Mouse (Mus musculus): ENCODE measurements around the gene Phka2. TPM values are rescaled to one million over a fixed set of nuclear protein-coding genes. Genes with fewer than 3 reads are reported as not detected.

The Phka2 gene
- 10 to 100 TPM; 31.1 to 38.2 TPM for total RNA-seq (2021)
- long read RNA-seq, experiment 1, full-length matches to known transcripts = 8 of 23 reads
- long read RNA-seq, experiment 1, partial matches to known transcripts = 5 of 23 reads
- long read RNA-seq, experiment 1, other reads (novel, unspliced or antisense) = 10 of 23 reads
- long read RNA-seq, experiment 2, full-length matches to known transcripts = 1 of 9 reads
- long read RNA-seq, experiment 2, partial matches to known transcripts = 1 of 9 reads
- long read RNA-seq, experiment 2, other reads (novel, unspliced or antisense) = 7 of 9 reads

- DNase-seq (ENCODE audit: low spot score in 2 of 2) = peak; percentile 77
These were observed at the start of gene Phka2 for GRCm38 (mm10) chrX:160502048-160503041. Phka2 (plus strand) TSS chrX:160502166.

GRCm38 (mm10) chrX:160455686-160456085, 46.3 kb upstream of the Phka2 start:
- DNase-seq (ENCODE audit: low spot score in 2 of 2) = no peak

GRCm38 (mm10) chrX:160471257-160471786, 30.6 kb upstream of the Phka2 start:
- no peak for DNase-seq (ENCODE audit: low spot score in 2 of 2)

- no peak for DNase-seq (ENCODE audit: low spot score in 2 of 2)
These were observed 12.2 kb upstream of the Phka2 start for GRCm38 (mm10) chrX:160489784-160490183.

GRCm38 (mm10) chrX:160494333-160494732, 7.6 kb upstream of the Phka2 start:
- DNase-seq (ENCODE audit: low spot score in 2 of 2) = no peak

GRCm38 (mm10) chrX:160494921-160495320, 7.0 kb upstream of the Phka2 start:
- no peak for DNase-seq (ENCODE audit: low spot score in 2 of 2)

GRCm38 (mm10) chrX:160496473-160496872, 5.5 kb upstream of the Phka2 start:
- DNase-seq (ENCODE audit: low spot score in 2 of 2) = no peak

- DNase-seq (ENCODE audit: low spot score in 2 of 2) = no peak
These were observed 871 bp upstream of the Phka2 start for GRCm38 (mm10) chrX:160501095-160501494.

- no peak for DNase-seq (ENCODE audit: low spot score in 2 of 2)
These were observed 299 bp upstream of the Phka2 start for GRCm38 (mm10) chrX:160501687-160502047.

- no peak for DNase-seq (ENCODE audit: low spot score in 2 of 2)
These were observed 7.1 kb downstream of the Phka2 start for GRCm38 (mm10) chrX:160509046-160509445.

GRCm38 (mm10) chrX:160510197-160510596, 8.2 kb downstream of the Phka2 start:
- DNase-seq (ENCODE audit: low spot score in 2 of 2) = no peak

- no peak for DNase-seq (ENCODE audit: low spot score in 2 of 2)
These were observed 14.1 kb downstream of the Phka2 start for GRCm38 (mm10) chrX:160516027-160516426.

- peak; percentile 5 to 10 for DNase-seq (ENCODE audit: low spot score in 2 of 2)
These were observed 40.8 kb downstream of the Phka2 start for GRCm38 (mm10) chrX:160542772-160543171.

- no peak for DNase-seq (ENCODE audit: low spot score in 2 of 2)
These were observed 46.9 kb downstream of the Phka2 start for GRCm38 (mm10) chrX:160548875-160549274.

GRCm38 (mm10) chrX:160552066-160552465, 50.1 kb downstream of the Phka2 start:
- DNase-seq (ENCODE audit: low spot score in 2 of 2) = peak in 1 of 2 experiments; percentile 6

- no peak for DNase-seq (ENCODE audit: low spot score in 2 of 2)
These were observed 81.6 kb downstream of the Phka2 start for GRCm38 (mm10) chrX:160583589-160583988.

- DNase-seq (ENCODE audit: low spot score in 2 of 2) = no peak
These were observed 82.3 kb downstream of the Phka2 start for GRCm38 (mm10) chrX:160584148-160584838.

- no peak for DNase-seq (ENCODE audit: low spot score in 2 of 2)
These were observed 83.1 kb downstream of the Phka2 start for GRCm38 (mm10) chrX:160585110-160585509.

- peak in 1 of 2 experiments; percentile 37 for DNase-seq (ENCODE audit: low spot score in 2 of 2)
These were observed 86.6 kb downstream of the Phka2 start for GRCm38 (mm10) chrX:160588523-160588922.

GRCm38 (mm10) chrX:160590147-160590546, 88.2 kb downstream of the Phka2 start:
- no peak for DNase-seq (ENCODE audit: low spot score in 2 of 2)

- peak in 1 of 2 experiments; percentile 39 for DNase-seq (ENCODE audit: low spot score in 2 of 2)
These were observed 91.0 kb downstream of the Phka2 start for GRCm38 (mm10) chrX:160592933-160593332.
